Mouse (Mus musculus) c-Kit-positive CD71-positive TER-119-negative erythroid progenitor cells, embryonic 14.5 days (primary cell): ENCODE data around the gene Kank3.

ENCODE experiments used
- DNase-seq: peaks from one replicate; pipeline ENCODE4 v3.0.0-alpha.2; 2013; ENCODE audit warnings: low read depth

Gene Kank3

GRCm38 (mm10) chr17:33810334-33811141 lies at the start of gene Kank3:
Gene Kank3, plus strand, starts transcription at chr17:33810519.
- DNase-seq: peak; percentile 96

GRCm38 (mm10) chr17:33766389-33766788 lies 43.9 kb upstream of the Kank3 start:
- no peak for DNase-seq

- DNase-seq: no peak
Observed at GRCm38 (mm10) chr17:33771617-33772016, 38.7 kb upstream of the Kank3 start.

GRCm38 (mm10) chr17:33773426-33773825 lies 36.9 kb upstream of the Kank3 start:
- DNase-seq: no peak

GRCm38 (mm10) chr17:33773871-33774572 lies 36.3 kb upstream of the Kank3 start:
- no peak for DNase-seq

GRCm38 (mm10) chr17:33774573-33775155 lies 35.7 kb upstream of the Kank3 start:
- no peak for DNase-seq

GRCm38 (mm10) chr17:33775287-33775686 lies 35.0 kb upstream of the Kank3 start:
- no peak for DNase-seq

GRCm38 (mm10) chr17:33779271-33779966 lies 30.9 kb upstream of the Kank3 start:
- no peak for DNase-seq

- no peak for DNase-seq
Observed at GRCm38 (mm10) chr17:33779967-33780295, 30.4 kb upstream of the Kank3 start.

- no peak for DNase-seq
Observed at GRCm38 (mm10) chr17:33780431-33780830, 29.9 kb upstream of the Kank3 start.

- peak; percentile 57 for DNase-seq
Observed at GRCm38 (mm10) chr17:33781124-33781977, 29.0 kb upstream of the Kank3 start, which contains the start of gene Angptl4. Gene Angptl4, minus strand, starts transcription at chr17:33781830.

GRCm38 (mm10) chr17:33782067-33782466 lies 28.3 kb upstream of the Kank3 start:
- DNase-seq: no peak

- DNase-seq: no peak
Observed at GRCm38 (mm10) chr17:33783408-33783807, 26.9 kb upstream of the Kank3 start.

GRCm38 (mm10) chr17:33784939-33785338 lies 25.4 kb upstream of the Kank3 start:
- DNase-seq: no peak

GRCm38 (mm10) chr17:33786375-33786774 lies 23.9 kb upstream of the Kank3 start:
- DNase-seq: no peak

GRCm38 (mm10) chr17:33788732-33789131 lies 21.6 kb upstream of the Kank3 start:
- no peak for DNase-seq

GRCm38 (mm10) chr17:33798306-33798705 lies 12.0 kb upstream of the Kank3 start:
- no peak for DNase-seq

GRCm38 (mm10) chr17:33799277-33799676 lies 11.0 kb upstream of the Kank3 start:
- DNase-seq: no peak

GRCm38 (mm10) chr17:33802221-33802620 lies 8.1 kb upstream of the Kank3 start:
- DNase-seq: no peak

GRCm38 (mm10) chr17:33804205-33804604 lies 6.1 kb upstream of the Kank3 start:
- DNase-seq: no peak

GRCm38 (mm10) chr17:33804745-33805144 lies 5.6 kb upstream of the Kank3 start:
- no peak for DNase-seq
